Mouse (Mus musculus) splenic B cell, adult 2 months (primary cell): ENCODE results near the gene Cd47.
A peak's percentile ranks its signal among the peaks of the same experiment; 100 is the strongest.

Experiments used
- DNase-seq: peaks from one replicate; pipeline ENCODE4 v3.0.0-alpha.2; 2011; ENCODE audit warnings: low read depth, low spot score
- H3K27me3 ChIP-seq: 2 replicates; pipeline ENCODE4 v1.6.1; 2012; ENCODE audit warnings: mild to moderate bottlenecking, low read length, moderate library complexity, mixed read lengths; ENCODE audit not compliant: control insufficient read depth, poor library complexity, insufficient read depth, severe bottlenecking
- H3K36me3 ChIP-seq: 2 replicates; pipeline ENCODE4 v1.6.1; 2012; ENCODE audit warnings: mild to moderate bottlenecking, low read length, moderate library complexity, mixed read lengths; ENCODE audit not compliant: control insufficient read depth, poor library complexity, insufficient read depth, severe bottlenecking

Gene Cd47

GRCm38 (mm10) chr16:49920191-49920590, 119.9 kb downstream of the Cd47 start:
- no peak for DNase-seq
- no peaks in the 10 kb centered on the region for H3K36me3 ChIP-seq
- H3K27me3 ChIP-seq: no peaks in the 10 kb centered on the region

- no peak for DNase-seq
- no peaks in the 10 kb centered on the region for H3K36me3 ChIP-seq
- H3K27me3 ChIP-seq: no peaks in the 10 kb centered on the region
Observed at GRCm38 (mm10) chr16:49921677-49922076, 121.3 kb downstream of the Cd47 start.

GRCm38 (mm10) chr16:49922098-49922497, 121.8 kb downstream of the Cd47 start:
- Histone ChIP-seq H3K27me3 (no peaks in the 10 kb centered on the region), H3K36me3 (no peaks in the 10 kb centered on the region)
- no peak for DNase-seq

GRCm38 (mm10) chr16:49923720-49924119, 123.4 kb downstream of the Cd47 start:
- no peak for DNase-seq
- Histone ChIP-seq H3K27me3 (no peaks in the 10 kb centered on the region), H3K36me3 (no peaks in the 10 kb centered on the region)

- DNase-seq: no peak
- H3K36me3 ChIP-seq: no peaks in the 10 kb centered on the region
- H3K27me3 ChIP-seq: no peaks in the 10 kb centered on the region
Observed at GRCm38 (mm10) chr16:49924941-49925340, 124.6 kb downstream of the Cd47 start.

GRCm38 (mm10) chr16:49933274-49933673, 132.9 kb downstream of the Cd47 start:
- DNase-seq: peak; percentile 21
- Histone ChIP-seq H3K27me3 (no peaks in the 10 kb centered on the region), H3K36me3 (no peaks in the 10 kb centered on the region)

GRCm38 (mm10) chr16:49936008-49936443, 135.7 kb downstream of the Cd47 start:
- H3K27me3 ChIP-seq: no peaks in the 10 kb centered on the region; the same call in 1 of the 2 replicates
- DNase-seq: no peak
- H3K36me3 ChIP-seq: no peaks in the 10 kb centered on the region

GRCm38 (mm10) chr16:49936793-49937192, 136.5 kb downstream of the Cd47 start:
- H3K36me3 ChIP-seq: no peaks in the 10 kb centered on the region
- no peak for DNase-seq

GRCm38 (mm10) chr16:49937218-49938165, 137.2 kb downstream of the Cd47 start:
- H3K27me3 ChIP-seq: no peaks in the 10 kb centered on the region; the same call in 1 of the 2 replicates
- DNase-seq: peak; percentile 37
- no peaks in the 10 kb centered on the region for H3K36me3 ChIP-seq

More at GRCm38 (mm10) chr16:49936793-49937192, 136.5 kb downstream of the Cd47 start:
- H3K27me3 ChIP-seq: no peaks in the 10 kb centered on the region; the same call in 1 of the 2 replicates

- DNase-seq: no peak
- no peaks in the 10 kb centered on the region for H3K36me3 ChIP-seq
Observed at GRCm38 (mm10) chr16:49938483-49939301, 138.4 kb downstream of the Cd47 start.

GRCm38 (mm10) chr16:49939376-49939775, 139.0 kb downstream of the Cd47 start:
- DNase-seq: no peak

More at GRCm38 (mm10) chr16:49938483-49939301, 138.4 kb downstream of the Cd47 start:
- no peaks in the 10 kb centered on the region; the same call in 1 of the 2 replicates for H3K27me3 ChIP-seq

GRCm38 (mm10) chr16:49940473-49940872, 140.1 kb downstream of the Cd47 start:
- Histone ChIP-seq H3K36me3 (no peaks in the 10 kb centered on the region), H3K27me3 (no peaks in the 10 kb centered on the region; the same call in 1 of the 2 replicates)
- no peak for DNase-seq

More at GRCm38 (mm10) chr16:49939376-49939775, 139.0 kb downstream of the Cd47 start:
- Histone ChIP-seq H3K36me3 (no peaks in the 10 kb centered on the region), H3K27me3 (no peaks in the 10 kb centered on the region; the same call in 1 of the 2 replicates)

- Histone ChIP-seq H3K36me3 (no peaks in the 10 kb centered on the region), H3K27me3 (no peaks in the 10 kb centered on the region; the same call in 1 of the 2 replicates)
- DNase-seq: no peak
Observed at GRCm38 (mm10) chr16:49941031-49941430, 140.7 kb downstream of the Cd47 start.

GRCm38 (mm10) chr16:49943726-49944125, 143.4 kb downstream of the Cd47 start:
- no peaks in the 10 kb centered on the region; the same call in 1 of the 2 replicates for H3K27me3 ChIP-seq
- no peaks in the 10 kb centered on the region for H3K36me3 ChIP-seq
- no peak for DNase-seq
